Mouse (Mus musculus) megakaryocyte, embryonic 14.5 days (primary cell): ENCODE results near the gene Zfp638.

Source experiments
- FLI1 ChIP-seq: IDR thresholded peaks from 2 replicates; pipeline ENCODE4 v1.6.1; 2012; ENCODE audit warnings: low read length, inconsistent platforms, mixed read lengths
- GATA1 ChIP-seq: IDR thresholded peaks from 3 replicates; pipeline ENCODE4 v1.6.1; 2012; ENCODE audit warnings: mixed read lengths, low read length, inconsistent platforms, borderline replicate concordance

- no peak for TF ChIP-seq FLI1
- TF ChIP-seq GATA1: no peak
Measured at GRCm38 (mm10) chr6:84029775-84030174, 162.9 kb downstream of the Zfp638 start.
